Mouse (Mus musculus): ENCODE measurements around the gene Zc3hc1. TPM values are rescaled to one million over a fixed set of nuclear protein-coding genes. Genes with fewer than 3 reads are reported as not detected.

The Zc3hc1 gene
- polyA plus RNA-seq (2016; fragmentation: Nextera tagmentation; extraction: Ambion mirVana) = 76.3 and 83.7 TPM in 2 replicates

DNA sequence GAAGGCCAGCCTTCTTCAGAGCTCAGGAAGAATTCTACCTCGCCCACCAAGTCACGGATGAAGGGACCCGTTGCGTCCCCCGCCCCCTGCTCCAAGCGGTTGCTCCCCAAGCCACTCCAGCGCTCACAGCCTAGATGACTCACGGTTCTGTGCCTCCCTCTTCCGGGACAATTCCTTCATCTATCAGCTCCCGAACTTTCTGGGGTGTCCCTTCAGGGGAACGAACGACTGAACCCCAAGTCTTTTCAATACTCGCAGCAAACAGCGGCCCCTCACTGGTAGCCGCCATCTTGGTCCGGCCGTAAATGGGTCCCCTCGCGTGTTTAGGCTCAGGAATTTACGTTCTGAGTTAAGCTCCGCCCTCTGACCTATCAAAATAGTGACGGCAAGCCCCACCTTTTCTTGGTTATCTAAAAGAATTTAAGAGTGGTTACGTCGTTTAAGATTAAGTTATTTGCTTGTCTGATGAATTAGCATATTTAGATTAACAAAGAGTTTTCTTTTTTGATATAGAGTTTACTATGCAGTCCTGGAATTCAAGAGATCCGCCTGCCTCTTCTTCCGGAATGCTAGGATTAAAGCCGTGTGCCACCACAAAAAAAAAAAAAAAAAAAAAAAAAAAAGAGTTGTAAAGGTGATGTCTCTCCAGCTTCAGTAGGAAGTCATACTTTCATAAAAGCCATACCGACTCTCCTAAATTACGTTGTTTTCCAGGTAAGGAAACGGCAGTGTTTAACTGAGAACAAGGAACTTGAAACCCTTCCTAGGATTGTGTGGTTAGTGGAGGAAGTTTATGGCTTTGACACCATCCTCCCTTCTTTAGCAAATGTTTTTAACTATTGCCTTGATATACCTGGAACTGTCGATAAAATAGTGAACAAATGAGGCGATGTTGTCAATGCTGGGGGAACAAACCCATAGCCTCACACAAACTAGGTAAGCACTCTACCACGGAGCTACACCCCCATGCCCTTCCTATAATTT is at the start of gene Zc3hc1:
TSS of gene Zc3hc1 (minus strand) at position 315 of the 984 bp plus-strand sequence.
- WGBS = 20% methylated on average over 33 of the region's 33 CpGs
- Histone ChIP-seq H3K9me3 (replicated peaks) (no peaks in the 10 kb centered on the region), H3K4me1 (peaks cover 5% of the 10 kb centered on the region; the same call in 1 of the 2 replicates), H3K36me3 (peaks cover 18% of the 10 kb centered on the region), H3K27ac (replicated peaks) (peak within 1 kb of the TSS; percentile 92), H3K4me3 (peak within 1 kb of the TSS; percentile 86), H3K27me3 (ENCODE audit: low read depth, poor library complexity, severe bottlenecking) (no peaks in the 10 kb centered on the region)
- DNase-seq (ENCODE audit: low spot score) = peak; percentile 79

- no peak overlapping the region for H3K4me3 ChIP-seq
- H3K4me1 ChIP-seq = no peaks in the 10 kb centered on the region
- no peaks in the 10 kb centered on the region for H3K27me3 ChIP-seq (ENCODE audit: low read depth, poor library complexity, severe bottlenecking)
- H3K9me3 ChIP-seq (replicated peaks) = no peaks in the 10 kb centered on the region
- peaks cover 54% of the 10 kb centered on the region for H3K36me3 ChIP-seq
- WGBS = 97% methylated on average over 10 of the region's 10 CpGs
- DNase-seq (ENCODE audit: low spot score) = no peak
- H3K27ac ChIP-seq (replicated peaks) = no peak overlapping the region
Observed at GRCm38 (mm10) chr6:30439576-30439975, 48.7 kb upstream of the Zc3hc1 start.

GRCm38 (mm10) chr6:30437054-30437453 is 46.2 kb upstream of the Zc3hc1 start:
- DNase-seq (ENCODE audit: low spot score) = no peak
- WGBS = 92% methylated on average over 3 of the region's 3 CpGs

GRCm38 (mm10) chr6:30436476-30436875 is 45.6 kb upstream of the Zc3hc1 start:
- no peaks in the 10 kb centered on the region for H3K4me1 ChIP-seq
- DNase-seq (ENCODE audit: low spot score) = no peak
- peaks cover 37% of the 10 kb centered on the region for H3K36me3 ChIP-seq
- 95% methylated on average over 3 of the region's 3 CpGs for WGBS
- no peak overlapping the region for H3K27ac ChIP-seq (replicated peaks)
- H3K27me3 ChIP-seq (ENCODE audit: low read depth, poor library complexity, severe bottlenecking) = no peaks in the 10 kb centered on the region
- no peak overlapping the region for H3K4me3 ChIP-seq
- no peaks in the 10 kb centered on the region for H3K9me3 ChIP-seq (replicated peaks)

More at GRCm38 (mm10) chr6:30437054-30437453, 46.2 kb upstream of the Zc3hc1 start:
- H3K36me3 ChIP-seq = peaks cover 39% of the 10 kb centered on the region
- no peak overlapping the region for H3K4me3 ChIP-seq
- H3K27ac ChIP-seq (replicated peaks) = no peak overlapping the region
- no peaks in the 10 kb centered on the region for H3K27me3 ChIP-seq (ENCODE audit: low read depth, poor library complexity, severe bottlenecking)
- no peaks in the 10 kb centered on the region for H3K9me3 ChIP-seq (replicated peaks)
- H3K4me1 ChIP-seq = no peaks in the 10 kb centered on the region

DNA sequence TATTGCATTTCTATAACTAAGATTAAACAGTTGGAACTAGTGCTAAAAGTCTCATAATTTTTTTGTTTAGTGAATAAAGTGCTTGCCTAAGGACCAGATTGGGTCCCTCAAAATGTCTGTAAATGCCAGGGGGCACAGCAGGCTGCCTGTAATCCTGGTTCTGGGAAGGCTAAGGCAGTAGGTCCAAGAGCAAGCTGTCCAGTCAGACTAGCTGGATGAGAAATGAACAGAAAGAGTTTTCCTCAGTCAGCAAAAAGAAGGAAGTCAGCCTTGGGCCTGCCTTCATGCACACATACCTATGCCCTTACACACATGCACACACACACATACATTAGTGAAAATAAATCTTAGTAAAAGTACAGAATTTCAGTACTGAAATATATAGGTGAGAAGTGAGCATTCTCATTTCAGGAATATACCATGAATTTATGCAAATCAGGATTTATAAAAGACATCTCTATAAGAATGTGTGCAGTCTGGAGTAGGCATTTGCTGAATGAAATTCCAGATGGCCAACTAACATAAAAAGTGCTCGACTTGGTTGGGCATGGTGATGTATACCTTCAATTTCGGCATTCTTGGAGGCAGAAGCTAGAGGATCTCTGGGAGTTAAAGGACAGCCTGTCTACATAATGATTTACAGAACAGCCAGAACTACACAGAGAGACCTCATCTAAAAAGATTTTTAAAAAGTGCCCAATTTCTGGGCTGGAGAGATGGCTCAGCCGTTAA is 41.8 kb upstream of the Zc3hc1 start:
- 88% methylated on average over 3 of the region's 3 CpGs for WGBS
- no peaks in the 10 kb centered on the region for H3K4me1 ChIP-seq
- no peak for DNase-seq (ENCODE audit: low spot score)
- H3K27me3 ChIP-seq (ENCODE audit: low read depth, poor library complexity, severe bottlenecking) = no peaks in the 10 kb centered on the region
- peaks cover 21% of the 10 kb centered on the region for H3K36me3 ChIP-seq
- H3K27ac ChIP-seq (replicated peaks) = no peak overlapping the region
- no peaks in the 10 kb centered on the region for H3K9me3 ChIP-seq (replicated peaks)
- H3K4me3 ChIP-seq = no peak overlapping the region

DNA sequence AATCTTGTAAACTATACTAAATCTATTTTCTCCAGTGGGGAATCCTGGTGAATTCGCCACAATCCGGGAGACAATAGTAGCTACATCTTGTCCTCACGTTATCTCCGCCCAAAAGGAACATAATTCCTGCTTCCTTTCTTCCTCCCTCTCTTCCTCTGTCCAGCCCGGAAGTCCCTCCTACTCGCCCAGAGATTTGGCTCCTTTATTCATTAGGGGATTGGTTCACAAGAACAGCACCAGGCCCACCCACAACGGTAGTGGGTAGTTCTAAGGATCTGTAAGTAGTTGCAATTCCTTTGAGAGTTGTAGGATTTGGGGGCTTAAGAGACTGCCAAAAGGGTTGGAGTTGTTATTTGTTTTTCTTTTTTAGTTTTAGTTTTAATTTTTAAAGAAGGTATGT is 26.0 kb upstream of the Zc3hc1 start:
- 87% methylated on average over 7 of the region's 7 CpGs for WGBS
- Histone ChIP-seq H3K4me1 (peaks cover 7% of the 10 kb centered on the region), H3K27me3 (ENCODE audit: low read depth, poor library complexity, severe bottlenecking) (no peaks in the 10 kb centered on the region), H3K27ac (replicated peaks) (no peak overlapping the region), H3K36me3 (peaks cover 63% of the 10 kb centered on the region), H3K4me3 (no peak overlapping the region), H3K9me3 (replicated peaks) (no peaks in the 10 kb centered on the region)
- DNase-seq (ENCODE audit: low spot score) = no peak

- H3K27ac ChIP-seq (replicated peaks) = no peak overlapping the region
Observed at GRCm38 (mm10) chr6:30416126-30416525, 25.3 kb upstream of the Zc3hc1 start.

GRCm38 (mm10) chr6:30411311-30411710 is 20.5 kb upstream of the Zc3hc1 start:
- WGBS = 92% methylated on average over 4 of the region's 4 CpGs
- H3K27ac ChIP-seq (replicated peaks) = no peak overlapping the region
- no peaks in the 10 kb centered on the region for H3K4me1 ChIP-seq
- H3K9me3 ChIP-seq (replicated peaks) = no peaks in the 10 kb centered on the region
- DNase-seq (ENCODE audit: low spot score) = no peak
- H3K36me3 ChIP-seq = peaks cover 33% of the 10 kb centered on the region
- no peaks in the 10 kb centered on the region for H3K27me3 ChIP-seq (ENCODE audit: low read depth, poor library complexity, severe bottlenecking)
- H3K4me3 ChIP-seq = no peak overlapping the region

More at GRCm38 (mm10) chr6:30416126-30416525, 25.3 kb upstream of the Zc3hc1 start:
- no peaks in the 10 kb centered on the region for H3K27me3 ChIP-seq (ENCODE audit: low read depth, poor library complexity, severe bottlenecking)
- H3K4me3 ChIP-seq = no peak overlapping the region
- H3K4me1 ChIP-seq = peaks cover 7% of the 10 kb centered on the region
- H3K9me3 ChIP-seq (replicated peaks) = no peaks in the 10 kb centered on the region
- peaks cover 56% of the 10 kb centered on the region for H3K36me3 ChIP-seq
- DNase-seq (ENCODE audit: low spot score) = no peak
- 96% methylated on average over 2 of the region's 2 CpGs for WGBS

GRCm38 (mm10) chr6:30409399-30410093 is 18.7 kb upstream of the Zc3hc1 start:
- WGBS = 91% methylated on average over 7 of the region's 7 CpGs
- DNase-seq (ENCODE audit: low spot score) = no peak
- H3K9me3 ChIP-seq (replicated peaks) = no peaks in the 10 kb centered on the region
- H3K27ac ChIP-seq (replicated peaks) = no peak overlapping the region
- H3K27me3 ChIP-seq (ENCODE audit: low read depth, poor library complexity, severe bottlenecking) = no peaks in the 10 kb centered on the region
- H3K4me3 ChIP-seq = no peak overlapping the region
- peaks cover 23% of the 10 kb centered on the region for H3K36me3 ChIP-seq
- H3K4me1 ChIP-seq = peaks cover 3% of the 10 kb centered on the region

DNA sequence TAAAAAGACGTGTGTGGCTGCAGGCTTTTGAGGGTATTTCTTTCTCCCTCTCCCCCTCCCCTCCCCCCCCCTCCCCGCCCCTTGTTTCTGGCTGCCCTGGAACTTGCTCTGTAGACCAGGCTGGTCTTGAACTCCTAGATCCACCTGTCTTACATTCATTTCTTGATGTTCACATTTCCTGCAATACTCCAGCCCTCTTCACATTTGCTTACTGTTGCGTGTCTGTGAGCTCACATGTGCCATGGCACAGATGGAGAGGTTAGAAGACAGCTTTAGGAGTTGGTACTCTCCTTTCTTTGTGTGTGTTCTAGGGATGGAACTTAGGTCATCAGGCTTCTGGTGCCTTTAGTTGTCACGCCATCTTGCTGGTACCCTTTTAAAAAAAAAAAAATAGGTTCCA is 17.4 kb upstream of the Zc3hc1 start:
- no peak overlapping the region for H3K27ac ChIP-seq (replicated peaks)
- H3K27me3 ChIP-seq (ENCODE audit: low read depth, poor library complexity, severe bottlenecking) = no peaks in the 10 kb centered on the region
- 81% methylated on average over 4 of the region's 4 CpGs for WGBS
- DNase-seq (ENCODE audit: low spot score) = no peak
- no peaks in the 10 kb centered on the region for H3K9me3 ChIP-seq (replicated peaks)
- H3K4me3 ChIP-seq = no peak overlapping the region
- H3K4me1 ChIP-seq = peaks cover 16% of the 10 kb centered on the region
- peaks cover 21% of the 10 kb centered on the region for H3K36me3 ChIP-seq

- Histone ChIP-seq H3K27me3 (ENCODE audit: low read depth, poor library complexity, severe bottlenecking) (no peaks in the 10 kb centered on the region), H3K4me1 (peaks cover 32% of the 10 kb centered on the region), H3K36me3 (peaks cover 21% of the 10 kb centered on the region), H3K27ac (replicated peaks) (no peak overlapping the region), H3K4me3 (no peak overlapping the region), H3K9me3 (replicated peaks) (no peaks in the 10 kb centered on the region)
- 89% methylated on average over 5 of the region's 5 CpGs for WGBS
- no peak for DNase-seq (ENCODE audit: low spot score)
Observed at GRCm38 (mm10) chr6:30404671-30405070, 13.8 kb upstream of the Zc3hc1 start.

DNA sequence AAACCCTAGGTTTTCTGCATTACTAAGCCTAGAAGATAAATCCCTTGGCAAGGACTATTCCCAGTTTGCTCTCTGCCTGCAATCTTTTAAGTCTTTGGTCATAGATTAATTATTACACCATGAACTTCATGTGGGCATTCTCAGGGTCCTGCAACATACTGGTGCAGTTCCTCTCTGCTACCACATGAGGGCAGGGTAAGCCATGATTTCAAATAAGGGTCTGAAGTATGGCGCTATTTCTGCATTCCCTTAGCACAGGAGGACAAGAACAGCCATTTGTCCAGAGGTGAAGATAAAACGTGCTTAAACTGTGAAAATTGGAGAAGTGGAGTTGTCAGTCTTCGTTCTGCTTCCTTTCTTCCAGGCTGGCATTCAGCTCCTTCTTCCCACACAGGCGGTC is 12.6 kb upstream of the Zc3hc1 start:
- H3K4me1 ChIP-seq = peaks cover 32% of the 10 kb centered on the region
- peak overlapping the region; percentile 72 for H3K27ac ChIP-seq (replicated peaks)
- 22% methylated on average over 4 of the region's 4 CpGs for WGBS
- DNase-seq (ENCODE audit: low spot score) = peak; percentile 65
- no peaks in the 10 kb centered on the region for H3K27me3 ChIP-seq (ENCODE audit: low read depth, poor library complexity, severe bottlenecking)
- peak overlapping the region; percentile 99 for H3K4me3 ChIP-seq
- peaks cover 17% of the 10 kb centered on the region for H3K36me3 ChIP-seq
- no peaks in the 10 kb centered on the region for H3K9me3 ChIP-seq (replicated peaks)

All from midbrain, embryonic 10.5 days (tissue).